Mouse (Mus musculus) common myeloid progenitor, adult 5-6 weeks (primary cell): ENCODE results near the gene Snrk. TPM values are rescaled to one million over a fixed set of nuclear protein-coding genes. Genes with fewer than 3 reads are reported as not detected.
A peak's percentile ranks its signal among the peaks of the same experiment; 100 is the strongest.
"Not testable (repeated sequence)": the region's sequence is repeated elsewhere in the genome, so short reads cannot be mapped to it uniquely, and the experiment has no call there.

Experiments used
- ATAC-seq: replicated peaks from 2 replicates; pipeline ENCODE4 v1.8.0; 2016; ENCODE audit warnings: low read depth, mild to moderate bottlenecking, moderate TSS enrichment, inconsistent platforms; ENCODE audit not compliant: poor library complexity, severe bottlenecking
- total RNA-seq: library from RNA; stranded (forward); fragments of 200-1000, 187-1606 nt; gene quantifications from 2 replicates; pipeline ENCODE4 v1.2.3, GENCODE M21; 2017

Gene Snrk
- total RNA-seq, 1 experiment from 2014 or later = 37.7 TPM

DNA sequence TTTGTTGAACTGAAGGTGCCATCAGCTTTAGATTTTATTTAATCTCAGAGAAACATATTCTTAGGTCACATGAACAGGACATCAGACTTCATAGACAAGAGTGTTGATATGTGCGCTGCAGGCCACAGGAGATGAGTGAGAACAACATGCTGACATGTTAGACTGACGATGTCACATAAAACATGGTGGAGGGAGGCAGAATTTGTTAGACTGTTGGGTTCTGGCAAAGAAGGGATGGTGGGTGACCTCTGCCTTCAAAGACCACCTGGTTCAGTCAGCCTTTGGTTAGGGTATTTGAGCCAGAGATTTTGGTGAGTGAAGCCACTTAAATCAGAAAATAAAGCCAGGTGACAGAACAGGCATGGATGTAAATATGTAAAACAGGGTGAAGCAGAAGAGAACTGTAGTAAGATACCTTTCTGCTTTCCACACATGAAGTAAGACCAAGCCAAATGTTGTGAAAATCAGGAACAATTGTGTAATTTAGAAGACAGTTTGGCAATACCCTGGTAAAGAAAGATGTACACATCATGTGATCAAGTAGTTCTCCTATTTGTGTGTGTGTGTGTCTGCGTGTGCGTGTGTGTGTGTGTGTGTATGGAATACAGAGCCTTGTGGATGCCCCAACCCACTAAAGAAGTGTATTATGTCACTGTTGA lies 21.4 kb downstream of the Snrk start:
- ATAC-seq = peak; percentile 47; the same call in 1 of the 2 replicates

DNA sequence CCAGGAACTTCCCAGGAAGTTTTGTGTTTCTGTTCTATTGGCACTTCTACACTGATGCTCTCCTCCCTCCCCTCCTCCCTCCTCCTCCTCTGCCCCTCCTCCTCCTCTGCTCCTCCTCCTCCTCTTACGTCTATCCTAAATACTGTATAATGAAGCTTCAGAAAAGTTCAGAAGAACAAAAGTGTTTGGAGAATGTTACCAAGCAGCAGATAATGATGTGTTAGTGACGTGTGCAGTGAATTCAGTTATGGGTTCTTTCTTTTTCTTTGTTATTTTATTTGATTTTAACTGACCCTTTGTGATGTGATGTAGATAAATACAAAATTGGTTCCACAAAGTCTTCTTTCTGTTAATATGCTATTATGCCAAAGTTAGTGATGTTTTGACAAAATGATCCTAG lies 22.2 kb downstream of the Snrk start:
- no peak for ATAC-seq

DNA sequence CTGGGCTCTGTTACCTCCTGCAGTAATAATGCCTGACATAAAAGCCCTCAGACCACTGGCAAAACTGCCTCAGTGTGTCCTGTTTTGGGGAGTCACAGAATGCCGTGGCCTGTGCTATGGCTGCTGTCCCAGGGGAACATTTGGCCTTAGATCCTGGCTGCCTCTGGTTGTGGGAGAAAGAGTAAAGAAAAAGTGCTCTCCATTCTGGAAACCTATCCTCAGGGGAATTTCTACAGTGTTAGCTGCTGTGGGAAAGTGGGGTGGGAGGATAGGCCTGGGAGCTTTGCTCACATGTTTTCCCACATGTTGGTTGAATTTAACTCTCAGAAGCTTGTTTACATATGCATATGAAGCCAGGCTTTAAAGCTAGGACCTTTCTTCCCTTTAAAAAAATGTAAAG lies 26.2 kb downstream of the Snrk start:
- no peak for ATAC-seq

DNA sequence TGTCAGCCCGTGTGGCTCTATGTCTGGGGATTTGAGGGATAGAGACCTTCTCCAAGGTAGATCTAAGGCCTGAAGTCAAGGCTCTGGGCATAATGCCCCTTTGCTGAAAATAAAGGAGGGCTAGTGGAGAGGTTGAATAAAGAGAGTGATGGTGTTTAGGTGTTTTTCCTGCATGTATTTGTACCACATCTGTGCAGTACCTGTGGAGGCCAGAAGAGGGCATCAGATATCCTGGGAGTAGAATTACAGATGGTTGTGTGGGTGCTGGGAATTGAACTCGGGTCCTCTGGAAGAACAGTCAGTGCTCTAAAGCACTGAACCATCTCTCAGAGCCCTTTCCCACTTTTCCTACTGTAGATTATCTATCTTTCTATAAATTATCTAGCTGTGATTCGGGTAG lies 27.7 kb downstream of the Snrk start:
- no peak for ATAC-seq

DNA sequence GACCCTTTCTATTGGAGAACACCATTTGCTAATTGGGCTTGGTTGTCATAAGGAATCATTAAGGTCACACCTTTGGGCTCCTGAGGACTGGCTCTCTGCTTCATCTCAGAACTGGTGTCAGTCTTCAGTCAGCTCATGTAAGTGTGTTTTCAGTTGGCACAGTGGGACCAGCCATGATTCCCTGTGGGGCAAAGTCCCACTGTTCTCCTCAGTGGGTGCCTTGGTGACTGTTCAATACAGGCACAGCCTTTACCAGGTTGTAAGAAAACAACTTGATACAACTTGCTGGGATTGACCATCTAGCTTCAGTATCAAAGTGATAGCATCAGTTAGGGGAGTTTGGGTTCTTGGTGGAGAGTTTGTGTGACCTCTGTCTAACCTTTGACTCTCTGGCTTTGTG lies 28.6 kb downstream of the Snrk start:
- ATAC-seq = no peak

DNA sequence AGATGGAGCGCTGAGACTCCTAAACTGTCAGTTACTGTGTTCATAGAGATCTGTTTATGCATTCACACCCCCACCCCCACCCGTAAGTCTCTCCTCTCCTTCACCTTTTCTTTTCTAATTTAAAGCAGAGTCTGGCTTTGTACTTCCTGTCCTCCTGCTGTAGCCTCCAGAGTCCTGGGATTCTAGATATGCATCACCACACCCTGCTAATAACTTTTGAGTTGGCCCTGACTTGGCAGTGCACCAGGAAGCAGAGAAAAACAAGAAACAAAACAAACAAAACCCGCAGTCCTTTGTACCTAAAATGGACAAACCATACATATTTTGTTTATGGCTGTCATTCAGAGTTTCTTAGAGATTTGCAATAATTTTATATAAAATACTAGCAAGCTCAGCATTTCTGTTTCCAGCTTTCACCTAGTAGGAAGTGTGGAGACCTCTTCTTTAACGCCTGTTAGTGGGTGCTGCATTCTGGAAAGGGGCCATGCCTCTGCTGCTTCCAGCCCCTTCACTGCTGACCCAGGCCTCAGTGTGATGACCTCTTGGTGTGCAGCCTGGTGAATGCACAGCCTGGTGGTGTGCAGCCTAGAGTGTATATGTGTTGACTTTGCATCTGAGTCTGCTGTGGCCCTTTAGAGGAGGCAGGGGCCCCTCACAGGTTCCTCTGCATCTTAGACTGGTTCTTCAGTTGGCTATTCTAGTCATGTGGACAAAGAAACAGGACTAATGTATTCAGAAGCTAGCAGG lies 29.2 kb downstream of the Snrk start:
- no peak for ATAC-seq

DNA sequence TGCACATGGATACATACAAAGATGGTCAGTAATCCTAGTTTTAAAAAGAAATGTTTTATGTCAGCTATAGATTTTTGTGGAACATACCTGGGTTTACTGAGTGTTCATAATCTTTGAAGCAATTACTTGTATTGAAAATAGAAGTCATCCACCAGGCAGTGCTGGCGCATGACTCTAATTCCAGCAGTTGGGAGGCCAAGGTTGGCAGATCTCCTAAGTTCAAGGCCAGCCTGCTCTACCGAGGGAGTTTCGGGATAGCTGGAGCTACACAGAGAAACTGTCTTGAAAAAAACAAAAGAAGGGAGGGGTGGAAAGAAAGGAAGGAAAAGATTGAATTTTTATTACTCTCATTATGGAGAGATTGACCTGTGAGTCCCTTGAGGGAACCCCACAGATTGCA lies 31.3 kb downstream of the Snrk start:
- no peak for ATAC-seq

DNA sequence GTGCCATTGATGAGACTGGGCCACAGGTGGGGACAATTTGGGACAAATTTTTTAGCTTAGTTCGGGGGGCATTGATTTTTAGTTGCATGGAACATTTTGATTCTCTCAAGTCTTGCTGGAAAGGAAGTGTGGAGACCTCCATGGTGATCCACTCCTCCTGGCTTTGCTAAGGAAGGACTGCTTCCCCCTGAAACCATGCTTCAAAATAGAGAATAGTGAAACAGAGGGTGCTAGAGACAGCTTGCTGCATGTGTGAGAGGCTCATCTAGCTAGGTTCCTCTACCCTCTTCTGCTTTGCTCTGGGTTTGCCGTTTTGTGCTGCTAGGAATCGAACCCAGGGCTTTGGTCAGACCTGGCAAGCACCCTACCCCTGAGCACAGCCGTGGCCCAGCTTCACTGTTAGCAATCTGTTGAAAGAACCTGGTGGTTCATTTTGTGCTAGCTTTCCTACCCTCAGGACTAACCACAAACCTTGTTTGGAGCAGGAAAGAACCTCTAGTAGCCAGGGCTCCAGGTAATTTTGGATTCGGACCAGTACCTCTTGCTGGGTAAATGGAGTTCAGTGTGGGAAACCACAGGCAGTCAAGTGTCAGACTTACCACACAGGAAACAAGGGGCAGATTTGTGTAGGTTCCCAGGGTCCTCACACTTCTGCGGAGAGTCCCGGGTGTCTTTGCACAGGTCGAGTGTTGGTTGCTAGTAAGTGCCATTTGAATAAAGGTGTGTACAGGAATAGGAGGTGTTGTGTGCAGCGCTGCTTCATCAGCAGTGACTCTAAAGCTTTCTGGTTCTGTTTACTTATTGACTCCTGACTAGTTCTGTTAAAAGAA lies 33.1 kb downstream of the Snrk start:
- peak; percentile 45 for ATAC-seq

DNA sequence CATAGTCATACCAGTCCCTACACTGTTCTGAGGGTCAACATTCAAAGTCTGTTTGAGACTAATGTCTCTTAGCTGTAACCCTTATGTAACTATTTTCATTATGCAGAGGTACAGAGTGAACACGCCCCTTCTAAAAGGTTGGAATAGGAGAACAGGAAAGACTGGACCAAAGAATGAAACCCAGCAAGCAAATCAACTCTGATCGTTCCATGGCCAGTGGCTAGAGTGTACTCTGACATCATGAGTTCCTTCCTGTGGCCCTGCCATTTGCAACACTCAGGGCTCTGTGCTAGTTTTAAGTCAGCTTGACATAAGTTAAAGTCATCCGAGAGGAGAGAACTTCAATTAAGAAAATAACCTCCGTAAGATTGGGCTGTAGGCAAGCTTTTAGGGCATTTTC lies 35.0 kb downstream of the Snrk start:
- ATAC-seq = no peak

DNA sequence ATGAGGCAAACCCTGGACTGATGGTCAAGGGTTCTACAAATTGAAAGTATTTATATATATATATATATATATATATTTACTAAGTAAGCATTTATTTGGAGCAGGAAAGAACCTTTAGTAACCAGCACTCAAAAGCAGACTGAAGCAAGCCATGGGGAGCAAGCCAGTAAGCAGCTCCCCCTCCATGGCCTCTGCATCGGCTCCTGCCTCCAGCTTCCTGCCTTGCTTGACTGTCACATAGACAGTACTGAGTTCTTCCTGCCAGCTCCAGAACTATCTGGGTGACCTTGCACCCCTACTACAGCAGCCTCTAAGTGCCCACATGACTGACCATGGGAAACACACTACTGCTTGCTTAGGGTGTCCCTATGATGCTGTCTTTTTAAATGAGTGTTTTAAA lies 35.4 kb downstream of the Snrk start:
- no peak for ATAC-seq

DNA sequence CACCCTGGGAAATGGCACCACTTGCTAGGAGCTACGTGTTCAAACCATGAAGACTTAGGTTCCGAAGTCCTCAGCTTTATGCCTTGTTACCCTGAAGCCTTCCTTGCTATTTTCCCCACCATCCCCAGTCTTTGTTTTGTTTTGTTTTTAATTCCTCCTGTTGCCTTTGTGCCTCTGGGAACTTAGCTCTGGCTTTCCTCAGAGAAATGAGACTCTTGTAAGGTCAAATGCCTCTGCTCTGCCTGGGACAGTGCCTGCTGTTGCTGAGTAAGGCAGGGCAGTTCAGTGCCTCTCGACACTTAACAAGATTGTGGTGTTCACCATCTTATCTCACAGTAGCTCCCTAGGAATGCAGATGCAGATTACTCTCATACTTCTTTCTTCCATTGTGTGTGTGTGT lies 36.4 kb downstream of the Snrk start:
- no peak for ATAC-seq

DNA sequence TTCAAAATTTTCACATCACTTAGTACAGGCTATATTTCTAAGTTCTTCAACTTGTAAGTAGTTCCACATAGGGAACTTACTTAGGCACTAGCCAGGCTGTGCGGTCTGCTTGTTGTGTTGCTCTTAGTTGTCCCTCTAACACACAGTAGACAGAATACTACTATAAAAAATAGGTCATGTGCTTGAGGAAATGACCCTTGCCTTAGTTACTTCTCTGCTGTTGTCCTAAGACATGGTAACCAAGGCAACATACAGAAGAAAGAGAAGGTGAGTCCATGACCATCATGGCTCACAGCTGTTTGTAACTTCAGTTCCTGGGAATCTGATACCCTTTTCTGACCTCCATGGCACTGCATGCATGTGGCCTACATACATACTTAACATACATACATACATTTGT lies 38.1 kb downstream of the Snrk start:
- ATAC-seq = no peak

DNA sequence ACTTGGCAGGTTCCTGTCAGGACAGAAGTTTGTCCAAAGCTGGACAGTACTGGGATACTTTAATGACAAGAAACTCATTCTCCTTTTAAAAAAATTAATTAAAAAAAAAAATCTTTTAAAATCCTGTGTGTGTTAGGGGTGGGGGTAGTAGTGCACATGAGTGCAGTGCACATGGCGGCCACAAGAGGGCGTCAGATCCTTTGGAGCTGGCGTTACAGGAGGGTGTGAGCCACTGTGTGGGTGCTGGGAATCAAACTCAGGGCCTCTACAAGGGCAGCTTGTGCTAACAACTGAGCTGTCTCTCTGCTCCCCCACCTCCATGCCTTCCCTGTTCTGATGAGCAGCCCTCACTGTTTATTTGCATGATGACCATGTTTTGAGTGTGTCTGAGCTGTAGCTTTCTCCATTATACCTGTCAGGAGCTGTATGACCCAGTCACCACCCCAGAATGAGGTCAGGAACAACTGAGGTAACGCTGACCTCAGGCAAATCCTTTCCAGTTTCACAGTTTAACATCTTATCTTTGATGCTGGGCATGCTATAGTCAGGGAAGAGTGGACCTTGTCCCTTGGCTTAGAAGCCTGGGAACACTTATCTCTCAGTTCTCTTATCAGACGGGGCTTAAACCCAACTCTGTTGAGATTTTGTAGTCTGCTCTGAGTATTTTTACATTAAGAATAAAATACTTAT lies 39.5 kb downstream of the Snrk start:
- no peak for ATAC-seq

DNA sequence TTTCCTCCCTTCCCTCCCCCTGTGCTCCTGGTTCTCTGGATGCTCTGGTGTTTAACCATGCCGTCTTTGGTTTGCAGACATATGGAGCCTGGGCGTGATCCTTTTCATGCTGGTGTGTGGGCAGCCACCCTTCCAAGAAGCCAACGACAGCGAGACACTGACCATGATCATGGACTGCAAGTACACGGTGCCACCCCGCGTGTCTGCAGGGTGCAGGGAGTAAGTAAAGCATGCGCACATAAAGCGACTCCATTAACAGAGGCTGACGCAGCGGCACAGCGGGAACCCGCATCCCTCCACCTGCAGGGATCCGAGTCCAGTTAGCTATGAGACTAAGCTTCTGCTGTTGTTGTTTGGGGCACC lies 40.0 kb downstream of the Snrk start:
- no peak for ATAC-seq

DNA sequence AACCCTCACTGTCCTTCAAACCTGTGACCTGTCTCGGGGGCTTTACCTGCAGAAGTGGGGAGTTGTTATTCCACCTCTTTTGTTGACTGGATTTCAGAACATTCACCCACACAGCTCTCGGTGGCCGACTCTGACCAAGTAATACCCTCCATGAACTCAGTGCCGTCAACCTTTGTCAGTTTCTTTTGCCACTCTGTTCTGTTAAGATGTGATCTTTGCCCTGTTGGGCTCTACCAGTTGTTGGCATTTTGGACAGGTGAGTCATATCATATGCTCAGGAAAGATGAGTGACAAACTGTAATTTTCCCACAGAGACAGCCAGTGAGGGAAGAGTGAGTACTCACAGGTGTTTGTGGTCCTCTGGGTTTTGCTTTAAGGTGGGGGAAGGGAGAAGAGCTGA lies 47.5 kb downstream of the Snrk start:
- no peak for ATAC-seq

DNA sequence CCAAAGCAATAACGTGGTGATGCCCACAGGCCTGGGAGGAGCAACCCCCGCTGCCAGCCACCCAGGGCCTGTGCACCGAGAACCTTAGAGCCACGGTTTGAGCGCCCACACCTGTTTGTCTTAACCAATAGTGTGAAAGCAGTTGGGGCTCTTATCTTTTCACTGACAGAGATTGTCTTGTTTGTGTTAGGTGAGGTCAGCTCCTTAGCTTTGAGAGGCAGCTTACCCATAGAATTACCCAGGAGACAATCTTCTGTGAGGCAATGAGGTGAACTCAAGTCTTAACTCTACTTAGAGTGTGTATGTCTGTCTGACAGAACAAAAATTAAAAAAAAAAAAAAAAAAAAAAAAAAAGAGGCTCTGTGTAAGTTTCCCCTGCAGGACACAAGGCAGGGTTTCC lies 50.7 kb downstream of the Snrk start:
- ATAC-seq = not testable (repeated sequence)

DNA sequence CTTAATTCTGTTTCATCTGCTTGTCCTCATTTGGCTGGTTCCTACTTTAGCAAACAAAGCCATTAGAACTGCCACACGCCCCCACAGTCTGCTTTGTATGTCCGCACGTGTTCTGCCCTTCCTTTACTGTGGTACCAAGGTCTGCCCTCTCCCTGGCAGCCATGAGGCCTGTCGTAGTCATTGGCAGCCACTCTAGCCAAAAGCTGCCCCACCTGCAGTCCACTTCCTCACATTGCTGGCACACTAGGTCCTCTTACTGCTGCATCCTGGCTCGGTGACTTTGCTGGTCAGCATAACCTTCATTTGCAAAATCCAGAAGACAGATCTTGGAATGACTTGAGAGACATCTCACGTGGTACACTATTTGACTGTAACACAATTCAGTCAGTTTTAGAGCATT lies 52.8 kb downstream of the Snrk start:
- ATAC-seq = no peak

DNA sequence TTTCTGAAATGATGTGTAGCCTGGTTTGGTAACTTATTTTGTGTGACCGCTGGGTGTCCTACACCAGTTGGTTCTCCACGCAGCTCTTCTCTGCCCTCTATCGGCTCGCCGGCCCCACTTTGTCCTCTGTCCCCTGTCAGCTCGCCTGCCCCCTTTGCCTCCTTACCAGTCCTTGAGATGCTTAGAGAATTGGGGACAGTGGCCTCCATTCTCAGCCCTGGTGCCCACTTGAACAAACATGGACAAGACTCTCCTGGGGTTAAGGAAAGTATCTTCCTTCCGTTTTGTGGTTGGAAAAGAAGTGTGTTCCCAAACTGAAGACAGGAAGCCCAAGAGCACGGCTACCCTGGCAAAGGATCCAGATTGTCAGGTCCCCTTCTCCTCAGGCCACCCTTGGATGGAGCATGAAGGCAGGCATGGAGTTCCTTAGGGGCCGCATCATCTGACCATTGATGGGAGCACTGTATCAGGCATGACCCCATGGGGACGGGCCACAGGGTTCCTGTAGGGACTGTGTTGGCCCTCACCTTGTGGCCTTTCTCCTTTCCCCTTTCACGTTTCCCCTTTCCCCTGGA lies 55.6 kb downstream of the Snrk start:
- no peak for ATAC-seq

DNA sequence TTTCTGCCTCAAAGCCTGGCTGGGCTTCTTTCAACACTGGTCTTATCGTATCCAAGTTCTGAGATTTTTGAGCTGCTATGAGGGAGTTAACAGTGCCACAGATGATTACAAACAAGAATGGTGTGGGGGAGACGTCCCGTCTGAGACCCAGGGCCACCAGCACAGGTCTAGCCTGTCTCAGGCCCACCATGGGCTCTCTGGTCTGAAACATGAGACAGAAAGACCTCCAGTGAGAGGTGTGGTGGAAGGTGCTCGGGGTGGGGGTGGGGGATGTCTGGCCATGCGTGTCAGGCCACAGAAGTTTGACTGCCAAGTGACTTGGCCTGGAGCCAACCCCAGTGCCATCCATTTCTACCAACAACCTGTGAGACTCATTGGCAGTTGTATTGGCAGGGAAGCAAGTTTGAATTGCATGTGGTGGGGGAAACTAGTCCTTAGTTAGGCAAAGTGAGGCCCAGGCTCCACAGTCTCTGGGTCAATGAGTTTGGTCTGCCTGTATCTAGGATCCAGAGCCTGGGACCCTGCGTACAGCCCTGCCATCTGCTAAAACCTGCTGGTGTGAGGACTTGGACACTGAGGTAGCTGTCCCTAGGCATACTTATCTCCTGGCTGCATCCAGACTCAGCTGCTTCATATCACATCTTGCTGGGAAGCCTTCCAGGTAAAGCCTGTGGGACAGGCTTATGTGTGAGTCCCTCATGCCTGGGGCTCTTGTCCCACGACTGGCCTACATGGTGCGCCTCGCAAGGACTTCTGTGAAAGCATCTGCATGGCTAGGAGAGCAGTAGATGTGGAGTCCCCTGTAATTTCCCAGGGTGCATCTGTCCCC lies 56.6 kb downstream of the Snrk start:
- no peak for ATAC-seq
